In the genomic region with DNA sequence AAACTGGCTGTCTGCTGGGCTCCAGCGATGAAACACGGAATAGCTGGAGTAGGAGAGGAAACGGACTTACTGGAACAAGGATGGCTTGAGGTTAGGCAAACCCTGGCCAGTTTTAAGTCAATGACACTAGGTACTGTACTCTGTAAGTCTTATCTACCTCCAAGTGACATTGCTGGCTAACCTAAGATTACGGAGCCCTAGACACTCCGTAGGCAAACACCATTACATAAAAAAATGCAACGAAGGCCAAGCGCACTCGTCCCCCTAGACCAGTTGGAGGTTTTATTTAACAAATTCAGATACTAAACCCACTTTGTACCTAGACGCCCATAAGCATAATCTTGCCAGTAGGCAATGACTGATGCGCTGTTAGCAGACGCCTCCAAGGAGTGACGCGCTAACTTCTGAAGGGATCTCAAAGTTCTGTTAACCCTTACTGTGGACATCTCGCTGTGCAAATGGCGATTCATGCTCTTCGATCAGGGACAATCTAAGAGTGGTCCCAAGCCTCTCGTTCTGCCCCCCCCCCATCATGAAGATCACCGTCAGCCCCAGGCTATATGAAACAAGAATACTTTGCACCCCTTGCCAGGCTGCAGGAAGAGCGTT, we compare ENCODE assay signal across 9 mouse cellular contexts. TPM values are rescaled to one million over a fixed set of nuclear protein-coding genes. Genes with fewer than 3 reads are reported as not detected.
DNase-seq lines count a peak whose midpoint lies in the region; ATAC-seq lines count a peak whose summit lies in the region.
"Had no signal": no experiment of that assay in that cellular context is flagged by ENCODE, and none has a peak within 500 bp of the region (broad histone marks: within the 10 kb centered on the region; RNA-seq: fewer than 3 reads in every experiment).

No protein-coding gene starts in this region.

- DNase-seq in embryo, embryonic 11 days = peak; percentile 26
- DNase-seq in embryo, embryonic 9.5 days (ENCODE audit: extremely low spot score) = no peak
- DNase-seq in 416B (ENCODE audit: low read depth) = peak; percentile 52
- peak; percentile 42 for DNase-seq in c-Kit-positive CD71-positive TER-119-positive erythroid progenitor cells, embryonic 14.5 days (ENCODE audit: low spot score)
- DNase-seq in layer of hippocampus, adult 9-11 months = peak; percentile 16
- DNase-seq in urinary bladder, postnatal 36 days (ENCODE audit: low spot score in 2 of 2) = no peak

- ATAC-seq in granulocyte monocyte progenitor cell, adult 5-6 weeks (replicated peaks; ENCODE audit: poor library complexity, severe bottlenecking) = peak; percentile 3; the same call in 1 of the 2 replicates
- ATAC-seq in megakaryocyte progenitor cell, adult 5-6 weeks (replicated peaks; ENCODE audit: poor library complexity) = 0 out of 2 replicates have a peak, but pooled peaks have one; percentile 9

RNA-seq across cellular contexts. Expression of gene Rpl39, which starts 0.8 kb away (rescaled TPM):
- total RNA-seq in granulocyte monocyte progenitor cell, adult 5-6 weeks (2014; fragmentation: Nextera tagmentation) = 2,391 and 2,751 TPM in 2 replicates
- total RNA-seq in granulocyte monocyte progenitor cell, adult 5-6 weeks (2017) = 3,105 and 3,852 TPM in 2 replicates
- total RNA-seq in megakaryocyte progenitor cell, adult 5-6 weeks (2015) = 1,695 and 1,778 TPM in 2 replicates
- 4,041 and 4,700 TPM in 2 replicates for total RNA-seq in megakaryocyte progenitor cell, adult 5-6 weeks (2017)

RNA-seq across cellular contexts. Expression of gene Upf3b, which starts 25.7 kb away (rescaled TPM):
- total RNA-seq in granulocyte monocyte progenitor cell, adult 5-6 weeks (2014; fragmentation: Nextera tagmentation) = 48.5 and 59.1 TPM in 2 replicates
- total RNA-seq in granulocyte monocyte progenitor cell, adult 5-6 weeks (2017) = 57.7 and 58.8 TPM in 2 replicates
- total RNA-seq in megakaryocyte progenitor cell, adult 5-6 weeks (2015) = 55.0 and 70.9 TPM in 2 replicates
- total RNA-seq in megakaryocyte progenitor cell, adult 5-6 weeks (2017) = 57.4 and 71.0 TPM in 2 replicates

RNA-seq across cellular contexts. Expression of gene Sowahd, which starts 35.8 kb away (rescaled TPM):
- total RNA-seq in granulocyte monocyte progenitor cell, adult 5-6 weeks (2014; fragmentation: Nextera tagmentation) = 0.38 TPM in 1 of 2 replicates, not detected in the other
- total RNA-seq in granulocyte monocyte progenitor cell, adult 5-6 weeks (2017) = 0.15 and 1.2 TPM in 2 replicates
- 0.12 and 0.25 TPM in 2 replicates for total RNA-seq in megakaryocyte progenitor cell, adult 5-6 weeks (2015)
- 1.00 and 3.4 TPM in 2 replicates for total RNA-seq in megakaryocyte progenitor cell, adult 5-6 weeks (2017)
- total RNA-seq: layer of hippocampus, adult 8-10 months had no signal

RNA-seq across cellular contexts. Expression of gene Nkap, which starts 42.2 kb away (rescaled TPM):
- total RNA-seq in granulocyte monocyte progenitor cell, adult 5-6 weeks (2014; fragmentation: Nextera tagmentation) = 11.0 and 15.8 TPM in 2 replicates
- total RNA-seq in granulocyte monocyte progenitor cell, adult 5-6 weeks (2017) = 16.3 and 65.0 TPM in 2 replicates
- total RNA-seq in megakaryocyte progenitor cell, adult 5-6 weeks (2015) = 20.9 and 22.5 TPM in 2 replicates
- 29.1 and 34.3 TPM in 2 replicates for total RNA-seq in megakaryocyte progenitor cell, adult 5-6 weeks (2017)

Comparison
In these comparisons a context has a peak if more than half of its experiments do, and no peak if none do; other contexts are left out.
1. DNase-seq: peak in embryo, embryonic 11 days (single experiment), 416B (single experiment), c-Kit-positive CD71-positive TER-119-positive erythroid progenitor cells, embryonic 14.5 days (single experiment) and layer of hippocampus, adult 9-11 months (single experiment); none in embryo, embryonic 9.5 days (single experiment) and urinary bladder, postnatal 36 days (0 of 2).